Mouse (Mus musculus) embryonic facial prominence, embryonic 11.5 days (tissue): ENCODE results near the gene Rangrf. TPM values are rescaled to one million over a fixed set of nuclear protein-coding genes. Genes with fewer than 3 reads are reported as not detected.

Source experiments
- ATAC-seq: fragments of 200-750 bp; cut with Nextera tagmentation; replicated peaks from 2 replicates; pipeline ENCODE4 v1.8.0; 2017; ENCODE audit warnings: low read depth; ENCODE audit not compliant: insufficient number of reproducible peaks, low FRiP score, low TSS enrichment
- DNase-seq: peaks from one replicate; pipeline ENCODE4 v3.0.0-alpha.2; 2015; ENCODE audit warnings: low spot score
- H3K27ac ChIP-seq: fragments of 300-500 bp; sonication (generic); replicated peaks from 2 replicates; pipeline ENCODE4 v1.5.1; 2014; ENCODE audit warnings: mild to moderate bottlenecking, low read depth, low read length, control low read depth
- H3K27me3 ChIP-seq: fragments of 300-500 bp; sonication (generic); 2 replicates; pipeline ENCODE4 v1.6.1; 2014; ENCODE audit warnings: mild to moderate bottlenecking, low read length, moderate library complexity, mixed read lengths; ENCODE audit not compliant: control insufficient read depth, insufficient read depth
- H3K36me3 ChIP-seq: fragments of 300-500 bp; sonication (generic); replicated peaks from 2 replicates; pipeline ENCODE4 v1.6.1; 2014; ENCODE audit warnings: low read depth, mild to moderate bottlenecking, low read length, moderate library complexity, mixed read lengths; ENCODE audit not compliant: control insufficient read depth, insufficient read depth
- H3K4me1 ChIP-seq: fragments of 300-500 bp; sonication (generic); 2 replicates; pipeline ENCODE4 v1.6.1; 2014; ENCODE audit warnings: low read length, mixed read lengths; ENCODE audit not compliant: control insufficient read depth, insufficient read depth
- H3K4me2 ChIP-seq: fragments of 300-500 bp; sonication (generic); 2 replicates; pipeline ENCODE4 v1.6.1; 2014; ENCODE audit warnings: low read depth, mild to moderate bottlenecking, control low read depth, low read length, moderate library complexity
- H3K4me3 ChIP-seq: fragments of 300-500 bp; sonication (generic); 2 replicates; pipeline ENCODE4 v1.5.1; 2014; ENCODE audit warnings: low read depth, low read length, control low read depth
- H3K9ac ChIP-seq: fragments of 300-500 bp; sonication (generic); replicated peaks from 2 replicates; pipeline ENCODE4 v1.6.1; 2014; ENCODE audit warnings: mild to moderate bottlenecking, control low read depth, low read length
- H3K9me3 ChIP-seq: fragments of 300-500 bp; sonication (generic); replicated peaks from 2 replicates; pipeline ENCODE4 v1.6.1; 2016; ENCODE audit warnings: mild to moderate bottlenecking, low read length, inconsistent platforms, mixed read lengths; ENCODE audit not compliant: control insufficient read depth
- WGBS: fragments of 180-500 bp; shearing (Covaris S2); extraction: QIAGEN DNeasy Blood & Tissue Kit; methylation state at CpG from one replicate; pipeline ENCODE4 v1.1.7; 2014; 5-methylcytosine and 5-hydroxymethylcytosine counted together
- polyA plus RNA-seq: library from polyadenylated mRNA; unstranded; fragments of >200 nt; fragmentation: Nextera tagmentation; extraction: Ambion mirVana; gene quantifications from 2 replicates; pipeline ENCODE4 v1.2.1, GENCODE M21; 2014

Gene Rangrf
- polyA plus RNA-seq, 1 experiment from 2014 or later = 71.2 TPM

- Histone ChIP-seq H3K9me3 (no peaks in the 10 kb centered on the region), H3K9ac (no peak overlapping the region), H3K27ac (no peak overlapping the region), H3K4me3 (no peak overlapping the region), H3K27me3 (no peaks in the 10 kb centered on the region), H3K4me1 (no peaks in the 10 kb centered on the region), H3K4me2 (no peak overlapping the region), H3K36me3 (peaks cover 29% of the 10 kb centered on the region)
- DNase-seq (no peak), ATAC-seq (no peak)
- 89% methylated on average over 7 of the region's 7 CpGs for WGBS
Measured at GRCm38 (mm10) chr11:68993122-68993521, 18.1 kb upstream of the Rangrf start.

- DNase-seq (no peak), ATAC-seq (no peak)
- no peaks in the 10 kb centered on the region for H3K27me3 ChIP-seq
- peaks cover 23% of the 10 kb centered on the region for H3K36me3 ChIP-seq
- H3K27ac ChIP-seq = no peak overlapping the region
- no peak overlapping the region for H3K9ac ChIP-seq
- no peak overlapping the region for H3K4me3 ChIP-seq
- WGBS = 97% methylated on average over 17 of the region's 17 CpGs
- no peak overlapping the region for H3K4me2 ChIP-seq
- H3K4me1 ChIP-seq = no peaks in the 10 kb centered on the region
- no peaks in the 10 kb centered on the region for H3K9me3 ChIP-seq
Measured at GRCm38 (mm10) chr11:68988341-68988740, 13.4 kb upstream of the Rangrf start.

GRCm38 (mm10) chr11:68987365-68987882 is 12.4 kb upstream of the Rangrf start:
- peaks cover 23% of the 10 kb centered on the region for H3K36me3 ChIP-seq

GRCm38 (mm10) chr11:68982639-68983369 is 7.8 kb upstream of the Rangrf start:
- no peak overlapping the region for H3K9ac ChIP-seq
- H3K9me3 ChIP-seq = no peaks in the 10 kb centered on the region
- peak; percentile 86 for DNase-seq
- no peak overlapping the region for H3K4me3 ChIP-seq
- 40% methylated on average over 4 of the region's 4 CpGs for WGBS
- no peaks in the 10 kb centered on the region for H3K4me1 ChIP-seq
- H3K27me3 ChIP-seq = no peaks in the 10 kb centered on the region
- H3K27ac ChIP-seq = no peak overlapping the region
- peaks cover 5% of the 10 kb centered on the region for H3K36me3 ChIP-seq
- no peak overlapping the region for H3K4me2 ChIP-seq
- peak; percentile 44; the same call in 1 of the 2 replicates for ATAC-seq

More at GRCm38 (mm10) chr11:68987365-68987882, 12.4 kb upstream of the Rangrf start:
- no peak overlapping the region for H3K4me2 ChIP-seq
- ATAC-seq (no peak), DNase-seq (no peak)
- H3K9me3 ChIP-seq = no peaks in the 10 kb centered on the region
- H3K4me3 ChIP-seq = no peak overlapping the region
- no peaks in the 10 kb centered on the region for H3K27me3 ChIP-seq
- H3K4me1 ChIP-seq = no peaks in the 10 kb centered on the region
- H3K9ac ChIP-seq = no peak overlapping the region
- H3K27ac ChIP-seq = no peak overlapping the region
- 90% methylated on average over 11 of the region's 11 CpGs for WGBS

GRCm38 (mm10) chr11:68980919-68981318 is 5.9 kb upstream of the Rangrf start:
- Histone ChIP-seq H3K9ac (no peak overlapping the region), H3K36me3 (no peaks in the 10 kb centered on the region; the same call in 1 of the 2 replicates), H3K4me3 (no peak overlapping the region), H3K27ac (no peak overlapping the region), H3K9me3 (no peaks in the 10 kb centered on the region), H3K27me3 (no peaks in the 10 kb centered on the region), H3K4me2 (no peak overlapping the region), H3K4me1 (no peaks in the 10 kb centered on the region)
- WGBS = 71% methylated on average over 3 of the region's 3 CpGs
- DNase-seq (no peak), ATAC-seq (no peak)

- no peak overlapping the region for H3K9ac ChIP-seq
- no peaks in the 10 kb centered on the region for H3K9me3 ChIP-seq
- no peaks in the 10 kb centered on the region for H3K36me3 ChIP-seq
- ATAC-seq (no peak), DNase-seq (no peak)
- no peaks in the 10 kb centered on the region for H3K4me1 ChIP-seq
- H3K4me3 ChIP-seq = no peak overlapping the region
- no peak overlapping the region for H3K4me2 ChIP-seq
- WGBS = 62% methylated on average over 5 of the region's 5 CpGs
- no peaks in the 10 kb centered on the region for H3K27me3 ChIP-seq
- H3K27ac ChIP-seq = no peak overlapping the region
Measured at GRCm38 (mm10) chr11:68979320-68979733, 4.3 kb upstream of the Rangrf start.

GRCm38 (mm10) chr11:68975601-68976000 is 616 bp upstream of the Rangrf start:
- DNase-seq (no peak), ATAC-seq (no peak)
- no peaks in the 10 kb centered on the region for H3K27me3 ChIP-seq
- H3K4me2 ChIP-seq = no peak overlapping the region
- no peak overlapping the region for H3K27ac ChIP-seq
- WGBS = 75% methylated on average over 1 of the region's 1 CpGs
- H3K4me1 ChIP-seq = no peaks in the 10 kb centered on the region
- no peaks in the 10 kb centered on the region for H3K9me3 ChIP-seq
- no peak overlapping the region for H3K9ac ChIP-seq
- H3K36me3 ChIP-seq = no peaks in the 10 kb centered on the region
- H3K4me3 ChIP-seq = no peak overlapping the region

- H3K9ac ChIP-seq = peak overlapping the region; percentile 43
- WGBS = 28% methylated on average over 6 of the region's 6 CpGs
- ATAC-seq = no peak
Measured at GRCm38 (mm10) chr11:68974059-68974450, 930 bp downstream of the Rangrf start.

More at GRCm38 (mm10) chr11:68974059-68974450, 930 bp downstream of the Rangrf start:
- H3K4me1 ChIP-seq = no peaks in the 10 kb centered on the region
- peak overlapping the region; percentile 42 for H3K4me3 ChIP-seq
- no peaks in the 10 kb centered on the region for H3K36me3 ChIP-seq
- no peaks in the 10 kb centered on the region for H3K9me3 ChIP-seq
- no peak overlapping the region for H3K27ac ChIP-seq
- H3K4me2 ChIP-seq = peak overlapping the region; percentile 68
- H3K27me3 ChIP-seq = no peaks in the 10 kb centered on the region
- DNase-seq = no peak
